Mouse (Mus musculus) urinary bladder, adult 18-20 months (tissue): ENCODE results near the gene Mgat5b.

Experiments used
- DNase-seq, 2 experiments: peaks; one replicate each; pipeline ENCODE4 v3.0.0; 2022; ENCODE audit warnings: low spot score in 2 of 2, mixed read lengths in 2 of 2

Mgat5b gene

GRCm38 (mm10) chr11:116980313-116980712 is 61.6 kb downstream of the Mgat5b start:
- no peak for DNase-seq

- DNase-seq = no peak
Measured at GRCm38 (mm10) chr11:116982543-116982942, 63.9 kb downstream of the Mgat5b start.

GRCm38 (mm10) chr11:116985504-116986385 is 67.1 kb downstream of the Mgat5b start:
- DNase-seq = no peak

- no peak for DNase-seq
Measured at GRCm38 (mm10) chr11:116988131-116988530, 69.5 kb downstream of the Mgat5b start.

GRCm38 (mm10) chr11:116990231-116990630 is 71.6 kb downstream of the Mgat5b start:
- no peak for DNase-seq

GRCm38 (mm10) chr11:116991410-116991809 is 72.7 kb downstream of the Mgat5b start:
- DNase-seq = no peak

- DNase-seq = no peak
Measured at GRCm38 (mm10) chr11:116991964-116992363, 73.3 kb downstream of the Mgat5b start.

GRCm38 (mm10) chr11:116994095-116994582 is 75.5 kb downstream of the Mgat5b start:
- DNase-seq = peak in 1 of 2 experiments; percentile 27

- DNase-seq = no peak
Measured at GRCm38 (mm10) chr11:116996976-116997375, 78.3 kb downstream of the Mgat5b start.

- no peak for DNase-seq
Measured at GRCm38 (mm10) chr11:116998935-116999334, 80.3 kb downstream of the Mgat5b start.

- DNase-seq = no peak
Measured at GRCm38 (mm10) chr11:117000219-117000618, 81.6 kb downstream of the Mgat5b start.

GRCm38 (mm10) chr11:117001789-117002188 is 83.1 kb downstream of the Mgat5b start:
- no peak for DNase-seq

GRCm38 (mm10) chr11:117003503-117003902 is 84.8 kb downstream of the Mgat5b start:
- no peak for DNase-seq

- DNase-seq = no peak
Measured at GRCm38 (mm10) chr11:117004277-117004676, 85.6 kb downstream of the Mgat5b start.

- no peak for DNase-seq
Measured at GRCm38 (mm10) chr11:117017462-117017861, 98.8 kb downstream of the Mgat5b start.

GRCm38 (mm10) chr11:117018410-117018809 is 99.7 kb downstream of the Mgat5b start:
- peak; percentile 39 to 48 for DNase-seq

- DNase-seq = no peak
Measured at GRCm38 (mm10) chr11:117021026-117021425, 102.4 kb downstream of the Mgat5b start.

- no peak for DNase-seq
Measured at GRCm38 (mm10) chr11:117023537-117023936, 104.9 kb downstream of the Mgat5b start.

GRCm38 (mm10) chr11:117027681-117028080 is 109.0 kb downstream of the Mgat5b start:
- DNase-seq = no peak

GRCm38 (mm10) chr11:117028861-117029568 is 110.4 kb downstream of the Mgat5b start:
- no peak for DNase-seq

GRCm38 (mm10) chr11:117029569-117029955 is 110.9 kb downstream of the Mgat5b start:
- no peak for DNase-seq

GRCm38 (mm10) chr11:117030018-117030417 is 111.4 kb downstream of the Mgat5b start:
- no peak for DNase-seq
